8 mouse cellular contexts compared by ENCODE assay signal in genomic region chr2:132577431-132577981, GRCm38 (mm10). TPM values are rescaled to one million over a fixed set of nuclear protein-coding genes. Genes with fewer than 3 reads are reported as not detected.
A peak's percentile ranks its signal among the peaks of the same experiment; 100 is the strongest.
DNase-seq lines count a peak whose midpoint lies in the region; ATAC-seq and TF ChIP-seq lines count a peak whose summit lies in the region.

No protein-coding gene starts in this region.

- WGBS in cerebellum, adult 2 months: under 1% methylated on average over 41 of the region's 41 CpGs
- under 1% methylated on average over 39 of the region's 41 CpGs for WGBS in forebrain, embryonic 16.5 days
- WGBS in hindbrain, embryonic 15.5 days: 0% methylated on average over 38 of the region's 41 CpGs
- WGBS in limb, embryonic 14.5 days: under 1% methylated on average over 26 of the region's 41 CpGs
- WGBS in midbrain, embryonic 13.5 days: 0% methylated on average over 41 of the region's 41 CpGs

- TF ChIP-seq CTCF in cerebellum, adult 2 months (IDR thresholded peaks at IDR 0.05; ENCODE audit: borderline replicate concordance, insufficient read depth, low read depth, low read length): no peak

- H3K4me1 ChIP-seq in cerebellum, adult 2 months (ENCODE audit: control insufficient read depth, insufficient read depth, low read length): no peaks in the 10 kb centered on the region
- H3K4me1 ChIP-seq in forebrain, embryonic 16.5 days (replicated peaks; ENCODE audit: control insufficient read depth, insufficient read depth, low read length): peaks cover 27% of the 10 kb centered on the region
- H3K4me1 ChIP-seq in hindbrain, embryonic 15.5 days (replicated peaks): peaks cover 26% of the 10 kb centered on the region
- peaks cover 23% of the 10 kb centered on the region for H3K4me1 ChIP-seq in limb, embryonic 14.5 days (ENCODE audit: control insufficient read depth, insufficient read depth, low read length)
- H3K4me1 ChIP-seq in midbrain, embryonic 13.5 days (replicated peaks): peaks cover 30% of the 10 kb centered on the region

- H3K4me2 ChIP-seq in forebrain, embryonic 16.5 days (ENCODE audit: low read length): peak overlapping the region; percentile 53
- H3K4me2 ChIP-seq in hindbrain, embryonic 15.5 days: peak overlapping the region; percentile 68
- H3K4me2 ChIP-seq in limb, embryonic 14.5 days (replicated peaks; ENCODE audit: low read depth, low read length, severe bottlenecking): peak overlapping the region; percentile 73
- H3K4me2 ChIP-seq in midbrain, embryonic 13.5 days (replicated peaks): peak overlapping the region; percentile 57

- no peaks in the 10 kb centered on the region for H3K27me3 ChIP-seq in cerebellum, adult 2 months (ENCODE audit: control insufficient read depth, insufficient read depth, low read length)
- no peaks in the 10 kb centered on the region for H3K27me3 ChIP-seq in forebrain, embryonic 16.5 days (replicated peaks; ENCODE audit: control insufficient read depth, insufficient read depth, low read length)
- no peaks in the 10 kb centered on the region for H3K27me3 ChIP-seq in hindbrain, embryonic 15.5 days
- H3K27me3 ChIP-seq in limb, embryonic 14.5 days (ENCODE audit: control insufficient read depth, insufficient read depth, low read length): no peaks in the 10 kb centered on the region
- no peaks in the 10 kb centered on the region for H3K27me3 ChIP-seq in midbrain, embryonic 13.5 days

- no peak for TF ChIP-seq POLR2A in cerebellum, adult 2 months (IDR thresholded peaks at IDR 0.05; ENCODE audit: borderline replicate concordance, insufficient read depth, low read length)
- TF ChIP-seq POLR2A in limb, embryonic 14.5 days (IDR thresholded peaks at IDR 0.05; ENCODE audit: borderline replicate concordance, extremely low read depth, insufficient read depth, insufficient read length): no peak

- H3K4me3 ChIP-seq in cerebellum, adult 2 months (replicated peaks; ENCODE audit: insufficient read depth, low read depth, low read length): peak overlapping the region; percentile 79
- H3K4me3 ChIP-seq in forebrain, embryonic 16.5 days (replicated peaks; ENCODE audit: low read length): peak overlapping the region; percentile 67
- H3K4me3 ChIP-seq in hindbrain, embryonic 15.5 days: peak overlapping the region; percentile 92
- H3K4me3 ChIP-seq in limb, embryonic 14.5 days (replicated peaks; ENCODE audit: low read length): peak overlapping the region; percentile 78
- peak overlapping the region; percentile 78 for H3K4me3 ChIP-seq in midbrain, embryonic 13.5 days (replicated peaks)

- ATAC-seq in forebrain, embryonic 16.5 days: peak; percentile 68
- ATAC-seq in hindbrain, embryonic 15.5 days (ENCODE audit: low FRiP score, low read depth): peak; percentile 83
- ATAC-seq in limb, embryonic 14.5 days (ENCODE audit: low FRiP score, low read depth): peak; percentile 64
- ATAC-seq in midbrain, embryonic 13.5 days: peak; percentile 87

- DNase-seq in retina, embryonic 14.5 days (ENCODE audit: low spot score): peak; percentile 64
- no peak for DNase-seq in retina, postnatal 1 day
- DNase-seq in cerebellum, adult 2 months: peak in 1 of 2 experiments; percentile 67
- DNase-seq in limb, embryonic 14.5 days (ENCODE audit: low spot score): peak; percentile 49
- DNase-seq in spleen, postnatal 4 days (ENCODE audit: low spot score in 2 of 2): peak; percentile 68 to 87

- H3K36me3 ChIP-seq in forebrain, embryonic 16.5 days (ENCODE audit: control insufficient read depth, insufficient read depth): no peaks in the 10 kb centered on the region
- H3K36me3 ChIP-seq in hindbrain, embryonic 15.5 days: no peaks in the 10 kb centered on the region
- no peaks in the 10 kb centered on the region for H3K36me3 ChIP-seq in limb, embryonic 14.5 days (ENCODE audit: control insufficient read depth, insufficient read depth, low read length)
- H3K36me3 ChIP-seq in midbrain, embryonic 13.5 days: no peaks in the 10 kb centered on the region

- peak overlapping the region; percentile 94 for H3K27ac ChIP-seq in cerebellum, adult 2 months (ENCODE audit: insufficient read depth, low read length)
- peak overlapping the region; percentile 98 for H3K27ac ChIP-seq in forebrain, embryonic 16.5 days (ENCODE audit: low read length)
- H3K27ac ChIP-seq in hindbrain, embryonic 15.5 days (replicated peaks): peak overlapping the region; percentile 99
- peak overlapping the region; percentile 99 for H3K27ac ChIP-seq in limb, embryonic 14.5 days (replicated peaks; ENCODE audit: low read depth, low read length)
- H3K27ac ChIP-seq in midbrain, embryonic 13.5 days: peak overlapping the region; percentile 99

- peak overlapping the region; percentile 92 for H3K9ac ChIP-seq in forebrain, embryonic 16.5 days (replicated peaks; ENCODE audit: low read depth, low read length)
- H3K9ac ChIP-seq in hindbrain, embryonic 15.5 days: peak overlapping the region; percentile 95
- peak overlapping the region; percentile 96 for H3K9ac ChIP-seq in limb, embryonic 14.5 days (ENCODE audit: low read depth, low read length, severe bottlenecking)
- H3K9ac ChIP-seq in midbrain, embryonic 13.5 days (replicated peaks): peak overlapping the region; percentile 93

- no peaks in the 10 kb centered on the region for H3K9me3 ChIP-seq in forebrain, embryonic 16.5 days (ENCODE audit: control insufficient read depth, low read length)
- no peaks in the 10 kb centered on the region for H3K9me3 ChIP-seq in hindbrain, embryonic 15.5 days
- no peaks in the 10 kb centered on the region for H3K9me3 ChIP-seq in limb, embryonic 14.5 days (ENCODE audit: control insufficient read depth, low read length)
- no peaks in the 10 kb centered on the region for H3K9me3 ChIP-seq in midbrain, embryonic 13.5 days

RNA-seq across cellular contexts. Expression of gene Gpcpd1, which starts 10.0 kb away (rescaled TPM):
- 81.5 and 88.2 TPM in 2 replicates for polyA plus RNA-seq in cerebellum, adult 2 months (2012; rRNA removed)
- polyA plus RNA-seq in forebrain, embryonic 16.5 days (2015; fragmentation: Nextera tagmentation; extraction: Ambion mirVana): 78.3 and 84.1 TPM in 2 replicates
- polyA plus RNA-seq in hindbrain, embryonic 15.5 days (2015; fragmentation: Nextera tagmentation; extraction: Ambion mirVana): 72.7 and 76.3 TPM in 2 replicates
- polyA plus RNA-seq in limb, embryonic 14.5 days (2012; rRNA removed): 32.5 and 34.6 TPM in 2 replicates
- 41.7 and 43.4 TPM in 2 replicates for polyA plus RNA-seq in limb, embryonic 14.5 days (2014; fragmentation: Nextera tagmentation; extraction: Ambion mirVana)
- polyA plus RNA-seq in midbrain, embryonic 13.5 days (2015; fragmentation: Nextera tagmentation; extraction: Ambion mirVana): 80.9 and 103 TPM in 2 replicates
